Mouse (Mus musculus) hindlimb bud, embryonic 11.5 days (tissue): Measurements from ENCODE around the gene Psma1.

Source experiments
- DNase-seq: peaks from one replicate; pipeline ENCODE4 v3.0.0-alpha.2; 2012; ENCODE audit warnings: low read depth, low spot score; ENCODE audit errors: extremely low spot score

Psma1 gene

GRCm38 (mm10) chr7:114275372-114276004 lies 430 bp downstream of the Psma1 start:
- no peak for DNase-seq

- DNase-seq = no peak
These were observed 7.5 kb downstream of the Psma1 start for GRCm38 (mm10) chr7:114268446-114268845.

DNA sequence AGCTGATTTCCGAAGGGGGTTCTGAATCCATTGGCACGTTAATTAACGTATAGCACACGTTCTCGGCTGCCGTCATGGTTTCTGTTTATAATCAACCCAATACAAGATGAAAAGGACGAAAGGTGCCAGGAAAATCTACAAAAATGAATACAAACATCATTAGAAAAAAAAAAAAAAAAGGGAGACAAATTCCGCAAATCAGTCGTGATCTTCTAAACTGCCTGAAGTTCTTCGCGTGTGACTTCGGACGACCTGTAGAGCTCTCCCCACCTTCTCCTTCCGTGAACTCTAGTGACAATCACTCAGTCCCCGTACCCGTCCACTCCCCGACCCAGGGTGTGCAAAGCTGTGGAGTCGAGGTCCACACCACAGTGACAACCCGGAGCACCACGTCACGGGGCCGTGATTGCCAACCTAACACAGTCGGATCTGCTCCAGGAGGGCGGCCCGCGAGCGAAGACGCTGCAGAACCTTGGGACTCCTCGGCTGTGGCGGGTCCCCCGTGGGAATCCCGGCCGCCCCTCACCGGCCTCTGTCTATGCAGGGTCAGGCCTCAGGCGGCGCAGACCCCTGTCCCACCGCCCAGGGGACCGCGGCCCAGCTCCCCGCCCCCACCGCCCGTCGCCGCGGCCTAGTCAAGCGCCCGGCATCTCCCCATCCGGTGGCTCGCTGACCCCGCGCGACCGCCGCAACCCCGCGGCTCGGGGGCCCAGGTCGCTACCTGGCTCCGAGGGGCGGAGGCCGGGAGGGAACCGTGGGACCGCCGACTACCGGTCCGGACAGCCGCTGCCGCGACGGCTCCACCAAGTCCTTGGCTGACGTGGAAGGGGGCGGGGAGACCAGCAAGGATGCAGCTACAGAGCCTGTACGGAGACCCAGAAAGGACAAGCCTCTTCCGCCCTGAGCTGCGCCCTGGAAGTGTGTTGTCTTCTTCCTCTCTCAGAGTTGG lies 21.8 kb downstream of the Psma1 start, which contains the start of gene Copb1:
Gene Copb1 (minus strand): TSS at position 827 of the 949 bp plus-strand sequence.
- no peak for DNase-seq

- DNase-seq = no peak
These were observed 24.2 kb downstream of the Psma1 start for GRCm38 (mm10) chr7:114251684-114252083.

- DNase-seq = no peak
These were observed 41.9 kb downstream of the Psma1 start for GRCm38 (mm10) chr7:114233980-114234379.

GRCm38 (mm10) chr7:114232982-114233381 lies 42.9 kb downstream of the Psma1 start:
- DNase-seq = no peak

DNA sequence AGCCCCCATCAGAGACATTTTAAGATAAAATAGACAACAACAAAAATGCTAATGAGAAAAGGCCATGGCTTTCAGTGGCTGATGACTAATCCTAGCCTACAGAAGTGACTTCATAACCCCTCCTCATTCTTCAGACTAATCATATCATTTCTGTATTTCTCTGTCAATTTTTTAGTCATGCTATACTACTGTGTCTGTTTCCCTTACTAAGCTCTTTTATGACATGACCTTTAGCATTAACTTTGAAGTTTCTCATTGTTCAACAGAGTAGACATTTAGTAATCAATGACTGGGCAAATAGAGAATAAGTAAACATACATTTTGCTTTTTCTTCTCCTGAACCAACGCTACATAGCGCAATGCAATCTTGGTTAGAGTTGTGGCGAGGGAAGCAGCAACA lies 44.1 kb downstream of the Psma1 start:
- no peak for DNase-seq

- no peak for DNase-seq
These were observed 49.4 kb downstream of the Psma1 start for GRCm38 (mm10) chr7:114226521-114226920.

- no peak for DNase-seq
These were observed 55.5 kb downstream of the Psma1 start for GRCm38 (mm10) chr7:114220433-114220832.

GRCm38 (mm10) chr7:114216908-114217307 lies 59.0 kb downstream of the Psma1 start:
- no peak for DNase-seq
